Mouse (Mus musculus): ENCODE results near the gene Gata1. TPM values are rescaled to one million over a fixed set of nuclear protein-coding genes. Genes with fewer than 3 reads are reported as not detected.
"Not testable (repeated sequence)": the region's sequence is repeated elsewhere in the genome, so short reads cannot be mapped to it uniquely, and the experiment has no call there.

The Gata1 gene
- polyA plus RNA-seq, 1 experiment from 2014 or later: 2.5 TPM

DNA sequence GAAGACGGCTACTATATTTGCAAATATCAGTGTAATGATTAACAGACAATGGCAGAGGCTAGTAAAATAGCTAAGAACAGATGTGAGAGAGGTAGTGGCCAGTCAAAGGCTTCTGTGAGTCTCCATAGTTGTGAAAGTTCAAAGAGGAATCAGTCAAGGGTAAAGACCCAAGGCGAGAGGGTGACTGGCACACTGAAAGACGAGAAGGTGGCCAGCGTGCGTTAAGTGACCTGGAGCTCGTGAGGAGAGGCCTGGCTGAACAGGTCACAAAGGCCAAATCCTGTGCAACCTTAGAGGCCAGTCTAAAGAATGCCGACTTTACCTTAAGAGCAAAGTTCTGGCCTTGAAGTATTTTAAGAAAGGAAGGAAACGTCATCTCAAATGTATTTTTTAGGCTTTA lies 32.3 kb downstream of the Gata1 start:
- H3K4me2 ChIP-seq (ENCODE audit: low read depth, low read length): no peak overlapping the region
- no peak for ATAC-seq
- H3K9ac ChIP-seq (ENCODE audit: low read depth, low read length): no peak overlapping the region
- no peaks in the 10 kb centered on the region for H3K36me3 ChIP-seq (ENCODE audit: control insufficient read depth, insufficient read depth, low read length)
- no peaks in the 10 kb centered on the region for H3K4me1 ChIP-seq (ENCODE audit: control insufficient read depth, insufficient read depth, low read length)
- H3K27me3 ChIP-seq (replicated peaks; ENCODE audit: control insufficient read depth, insufficient read depth, low read length): no peaks in the 10 kb centered on the region
- H3K9me3 ChIP-seq (ENCODE audit: control insufficient read depth, low read length): no peaks in the 10 kb centered on the region
- H3K4me3 ChIP-seq (ENCODE audit: low read length): no peak overlapping the region
- H3K27ac ChIP-seq (ENCODE audit: low read length): no peak overlapping the region
- 72% methylated on average over 8 of the region's 8 CpGs for WGBS

DNA sequence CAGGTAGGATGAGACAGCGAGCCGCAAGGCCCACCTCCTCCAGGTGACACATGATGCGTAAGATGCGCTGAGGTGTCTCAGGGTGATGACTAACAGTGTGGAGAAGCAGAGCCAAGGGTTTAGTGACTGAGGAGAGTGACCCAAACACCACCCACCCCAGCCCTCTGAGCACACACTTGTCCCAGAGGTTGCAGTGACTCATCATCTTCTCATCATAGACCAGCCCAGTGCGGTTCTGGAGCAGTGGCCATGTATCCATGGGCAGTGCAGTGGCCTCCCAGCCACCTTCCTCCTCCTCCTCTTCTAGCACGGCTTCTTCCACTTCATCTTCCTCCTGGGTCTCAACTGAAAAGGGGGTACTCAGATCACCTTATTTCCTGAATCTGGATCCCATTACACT lies 40.2 kb downstream of the Gata1 start:
- H3K27me3 ChIP-seq (replicated peaks; ENCODE audit: control insufficient read depth, insufficient read depth, low read length): no peaks in the 10 kb centered on the region
- 86% methylated on average over 6 of the region's 6 CpGs for WGBS
- H3K9ac ChIP-seq (ENCODE audit: low read depth, low read length): no peak overlapping the region
- H3K4me3 ChIP-seq (ENCODE audit: low read length): no peak overlapping the region
- no peaks in the 10 kb centered on the region for H3K4me1 ChIP-seq (ENCODE audit: control insufficient read depth, insufficient read depth, low read length)
- no peak overlapping the region for H3K4me2 ChIP-seq (ENCODE audit: low read depth, low read length)
- no peaks in the 10 kb centered on the region for H3K36me3 ChIP-seq (ENCODE audit: control insufficient read depth, insufficient read depth, low read length)
- no peak for ATAC-seq
- no peak overlapping the region for H3K27ac ChIP-seq (ENCODE audit: low read length)
- H3K9me3 ChIP-seq (ENCODE audit: control insufficient read depth, low read length): no peaks in the 10 kb centered on the region

GRCm38 (mm10) chrX:7936874-7937273 lies 41.0 kb downstream of the Gata1 start:
- no peaks in the 10 kb centered on the region for H3K9me3 ChIP-seq (ENCODE audit: control insufficient read depth, low read length)
- H3K4me2 ChIP-seq (ENCODE audit: low read depth, low read length): no peak overlapping the region
- ATAC-seq: no peak
- no peak overlapping the region for H3K4me3 ChIP-seq (ENCODE audit: low read length)
- WGBS: 47% methylated on average over 10 of the region's 11 CpGs
- H3K27ac ChIP-seq (ENCODE audit: low read length): no peak overlapping the region
- no peaks in the 10 kb centered on the region for H3K27me3 ChIP-seq (replicated peaks; ENCODE audit: control insufficient read depth, insufficient read depth, low read length)
- H3K4me1 ChIP-seq (ENCODE audit: control insufficient read depth, insufficient read depth, low read length): no peaks in the 10 kb centered on the region
- no peak overlapping the region for H3K9ac ChIP-seq (ENCODE audit: low read depth, low read length)
- no peaks in the 10 kb centered on the region for H3K36me3 ChIP-seq (ENCODE audit: control insufficient read depth, insufficient read depth, low read length)

DNA sequence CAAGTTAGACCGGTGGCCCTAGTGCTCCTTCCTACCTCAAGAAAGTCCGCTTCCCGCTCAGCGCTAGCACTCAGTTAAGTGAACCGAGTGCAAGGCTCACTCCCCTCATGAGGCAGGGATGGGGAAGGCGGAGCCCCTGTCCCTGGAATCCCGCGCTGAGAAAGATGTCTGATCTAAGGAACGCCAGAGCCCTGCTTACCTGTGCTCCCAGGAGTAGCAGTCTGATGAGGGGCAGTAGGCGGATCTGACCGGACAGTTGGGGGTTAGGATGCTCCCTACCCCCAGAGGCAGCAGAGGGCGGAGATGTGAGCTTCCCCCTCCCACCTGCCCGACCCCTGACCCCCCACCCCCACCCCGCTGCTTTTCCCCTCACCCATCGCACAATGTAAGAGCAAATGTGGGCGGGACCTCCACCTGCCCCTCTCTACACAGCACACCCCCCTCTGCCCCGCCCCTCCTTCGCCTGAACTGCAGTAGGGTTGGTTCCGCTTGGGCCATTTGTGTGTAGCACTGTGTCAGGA lies 49.5 kb downstream of the Gata1 start, which contains the start of gene Eras:
Eras (minus strand) TSS at position 338 of the 521 bp plus-strand sequence.
- no peak for ATAC-seq
- H3K36me3 ChIP-seq (ENCODE audit: control insufficient read depth, insufficient read depth, low read length): no peaks in the 10 kb centered on the region
- H3K27ac ChIP-seq (ENCODE audit: low read length): no peak within 1 kb of the TSS
- no peaks in the 10 kb centered on the region for H3K9me3 ChIP-seq (ENCODE audit: control insufficient read depth, low read length)
- no peaks in the 10 kb centered on the region for H3K4me1 ChIP-seq (ENCODE audit: control insufficient read depth, insufficient read depth, low read length)
- H3K4me3 ChIP-seq (ENCODE audit: low read length): no peak within 1 kb of the TSS
- H3K27me3 ChIP-seq (replicated peaks; ENCODE audit: control insufficient read depth, insufficient read depth, low read length): peaks cover 20% of the 10 kb centered on the region
- no peak within 1 kb of the TSS for H3K9ac ChIP-seq (ENCODE audit: low read depth, low read length)
- no peak within 1 kb of the TSS for H3K4me2 ChIP-seq (ENCODE audit: low read depth, low read length)
- 20% methylated on average over 19 of the region's 19 CpGs for WGBS

DNA sequence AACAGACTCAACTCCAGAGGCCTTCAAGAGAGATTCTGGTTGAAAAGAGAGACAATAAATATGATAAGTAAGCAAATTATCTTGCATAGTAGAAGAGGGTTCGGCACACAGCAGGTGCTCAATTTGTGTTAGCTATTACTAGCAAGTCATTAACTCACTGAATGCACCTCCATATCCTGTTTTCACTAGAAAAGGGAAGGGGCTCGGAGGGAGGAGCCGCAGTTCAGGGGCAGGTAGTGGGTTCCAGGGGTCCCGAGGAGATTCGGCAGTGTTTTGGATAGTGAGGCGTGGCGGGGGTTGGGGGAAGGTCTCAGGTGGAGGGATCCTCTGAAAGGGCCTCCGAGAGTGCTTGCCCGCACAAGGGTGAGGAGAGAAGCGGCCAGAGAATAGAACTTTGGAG lies 50.8 kb downstream of the Gata1 start:
- H3K36me3 ChIP-seq (ENCODE audit: control insufficient read depth, insufficient read depth, low read length): no peaks in the 10 kb centered on the region
- no peak overlapping the region for H3K27ac ChIP-seq (ENCODE audit: low read length)
- H3K9ac ChIP-seq (ENCODE audit: low read depth, low read length): no peak overlapping the region
- H3K4me1 ChIP-seq (ENCODE audit: control insufficient read depth, insufficient read depth, low read length): no peaks in the 10 kb centered on the region
- peaks cover 30% of the 10 kb centered on the region for H3K27me3 ChIP-seq (replicated peaks; ENCODE audit: control insufficient read depth, insufficient read depth, low read length)
- 24% methylated on average over 10 of the region's 10 CpGs for WGBS
- no peaks in the 10 kb centered on the region for H3K9me3 ChIP-seq (ENCODE audit: control insufficient read depth, low read length)
- H3K4me2 ChIP-seq (ENCODE audit: low read depth, low read length): no peak overlapping the region
- H3K4me3 ChIP-seq (ENCODE audit: low read length): no peak overlapping the region
- no peak for ATAC-seq

- H3K9me3 ChIP-seq (ENCODE audit: control insufficient read depth, low read length): no peaks in the 10 kb centered on the region
- no peak overlapping the region for H3K9ac ChIP-seq (ENCODE audit: low read depth, low read length)
- no peaks in the 10 kb centered on the region for H3K36me3 ChIP-seq (ENCODE audit: control insufficient read depth, insufficient read depth, low read length)
- no peaks in the 10 kb centered on the region for H3K4me1 ChIP-seq (ENCODE audit: control insufficient read depth, insufficient read depth, low read length)
- H3K27me3 ChIP-seq (replicated peaks; ENCODE audit: control insufficient read depth, insufficient read depth, low read length): peaks cover 36% of the 10 kb centered on the region
- H3K4me3 ChIP-seq (ENCODE audit: low read length): no peak overlapping the region
- ATAC-seq: no peak
- WGBS: 68% methylated on average over 6 of the region's 6 CpGs
- no peak overlapping the region for H3K27ac ChIP-seq (ENCODE audit: low read length)
- H3K4me2 ChIP-seq (ENCODE audit: low read depth, low read length): no peak overlapping the region
These were observed 51.6 kb downstream of the Gata1 start for GRCm38 (mm10) chrX:7926266-7926665.

DNA sequence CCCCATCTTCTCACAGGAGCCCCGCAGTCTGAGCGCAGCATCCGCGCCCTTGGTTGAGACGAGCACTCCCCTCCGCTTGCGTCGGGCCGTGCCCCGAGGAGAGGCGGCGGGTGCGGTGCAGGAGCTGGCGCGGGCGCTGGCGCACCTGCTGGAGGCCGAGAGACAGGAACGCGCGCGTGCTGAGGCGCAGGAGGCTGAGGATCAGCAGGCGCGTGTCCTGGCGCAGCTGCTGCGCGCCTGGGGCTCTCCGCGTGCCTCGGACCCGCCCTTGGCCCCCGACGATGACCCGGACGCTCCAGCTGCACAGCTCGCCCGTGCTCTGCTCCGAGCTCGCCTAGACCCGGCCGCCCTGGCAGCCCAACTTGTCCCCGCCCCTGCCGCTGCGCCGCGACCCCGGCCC lies 55.8 kb downstream of the Gata1 start:
- H3K27me3 ChIP-seq (replicated peaks; ENCODE audit: control insufficient read depth, insufficient read depth, low read length): peaks cover 30% of the 10 kb centered on the region
- no peaks in the 10 kb centered on the region for H3K36me3 ChIP-seq (ENCODE audit: control insufficient read depth, insufficient read depth, low read length)
- H3K9me3 ChIP-seq (ENCODE audit: control insufficient read depth, low read length): no peaks in the 10 kb centered on the region
- H3K4me3 ChIP-seq (ENCODE audit: low read length): peak overlapping the region; percentile 29
- peak overlapping the region; percentile 47 for H3K4me2 ChIP-seq (ENCODE audit: low read depth, low read length)
- no peaks in the 10 kb centered on the region for H3K4me1 ChIP-seq (ENCODE audit: control insufficient read depth, insufficient read depth, low read length)
- 0 out of 2 replicates have a peak, but pooled peaks have one; percentile 55 for ATAC-seq
- WGBS: 5% methylated on average over 42 of the region's 48 CpGs
- H3K9ac ChIP-seq (ENCODE audit: low read depth, low read length): 0 out of 2 replicates have a peak overlapping the region, but pooled peaks have one; percentile 24
- no peak overlapping the region for H3K27ac ChIP-seq (ENCODE audit: low read length)

GRCm38 (mm10) chrX:7919601-7920383 lies 58.1 kb downstream of the Gata1 start, which contains the start of gene Pcsk1n:
TSS of gene Pcsk1n (plus strand) at chrX:7919822.
- H3K27me3 ChIP-seq (replicated peaks; ENCODE audit: control insufficient read depth, insufficient read depth, low read length): peaks cover 26% of the 10 kb centered on the region
- no peaks in the 10 kb centered on the region for H3K4me1 ChIP-seq (ENCODE audit: control insufficient read depth, insufficient read depth, low read length)
- 15% methylated on average over 29 of the region's 40 CpGs for WGBS
- no peaks in the 10 kb centered on the region for H3K9me3 ChIP-seq (ENCODE audit: control insufficient read depth, low read length)
- H3K9ac ChIP-seq (ENCODE audit: low read depth, low read length): no peak within 1 kb of the TSS
- H3K4me3 ChIP-seq (ENCODE audit: low read length): 0 out of 2 replicates have a peak within 1 kb of the TSS, but pooled peaks have one; percentile 5
- H3K36me3 ChIP-seq (ENCODE audit: control insufficient read depth, insufficient read depth, low read length): no peaks in the 10 kb centered on the region
- ATAC-seq: peak; percentile 44; the same call in 1 of the 2 replicates
- no peak within 1 kb of the TSS for H3K27ac ChIP-seq (ENCODE audit: low read length)
- peak within 1 kb of the TSS; percentile 32; the same call in 1 of the 2 replicates for H3K4me2 ChIP-seq (ENCODE audit: low read depth, low read length)

DNA sequence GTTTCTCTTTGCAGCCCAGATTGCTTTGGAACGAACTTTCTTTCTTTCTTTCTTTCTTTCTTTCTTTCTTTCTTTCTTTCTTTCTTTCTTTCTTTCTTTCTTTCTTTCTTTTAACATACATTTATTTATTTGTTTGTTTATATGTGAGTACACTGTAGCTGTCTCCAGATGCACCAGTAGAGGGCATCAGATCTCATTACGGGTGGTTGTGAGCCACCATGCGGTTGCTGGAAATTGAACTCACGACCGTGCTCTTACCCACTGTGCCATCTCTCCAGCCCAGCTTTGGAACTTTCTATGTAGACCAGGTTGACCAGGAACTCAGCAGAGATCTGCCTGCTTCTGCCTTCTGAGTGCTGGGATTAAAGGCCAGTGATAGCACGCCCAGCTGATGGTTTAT lies 59.9 kb downstream of the Gata1 start:
- H3K36me3 ChIP-seq (ENCODE audit: control insufficient read depth, insufficient read depth, low read length); H3K27ac ChIP-seq (ENCODE audit: low read length); H3K9me3 ChIP-seq (ENCODE audit: control insufficient read depth, low read length); ATAC-seq; H3K9ac ChIP-seq (ENCODE audit: low read depth, low read length); H3K4me1 ChIP-seq (ENCODE audit: control insufficient read depth, insufficient read depth, low read length); H3K4me3 ChIP-seq (ENCODE audit: low read length); H3K4me2 ChIP-seq (ENCODE audit: low read depth, low read length): not testable (repeated sequence)
- 66% methylated on average over 6 of the region's 6 CpGs for WGBS
- peaks cover 15% of the 10 kb centered on the region for H3K27me3 ChIP-seq (replicated peaks; ENCODE audit: control insufficient read depth, insufficient read depth, low read length)
